ENCODE assay signal across 15 mouse cellular contexts in the genomic region with DNA sequence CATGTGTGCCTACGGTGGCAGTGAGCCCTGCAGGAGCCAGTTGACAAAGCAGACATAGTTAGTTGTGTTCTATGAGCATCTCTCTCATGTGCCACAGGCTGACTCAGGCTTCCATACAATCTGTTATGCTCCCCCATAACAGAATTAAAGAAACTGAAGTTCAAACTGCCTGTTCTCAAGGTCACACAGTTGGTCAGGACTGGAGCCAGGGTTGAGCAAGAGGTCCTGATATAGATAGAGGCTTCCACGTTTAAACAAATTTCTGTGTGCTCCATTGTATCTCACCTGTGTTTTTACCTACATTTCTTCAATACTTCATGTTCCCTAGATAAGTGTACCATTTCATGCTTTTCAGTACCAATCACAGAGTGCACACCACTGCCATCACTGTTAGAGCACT.
"Had no signal": no experiment of that assay in that cellular context is flagged by ENCODE, and none has a peak within 500 bp of the region (broad histone marks: within the 10 kb centered on the region; RNA-seq: fewer than 3 reads in every experiment).

No protein-coding gene starts in this region.

- H3K9ac ChIP-seq: neural tube, embryonic 15.5 days; stomach, embryonic 15.5 days had no signal

- H3K9me3 ChIP-seq: neural tube, embryonic 15.5 days; stomach, embryonic 15.5 days had no signal

- H3K4me2 ChIP-seq: neural tube, embryonic 15.5 days; stomach, embryonic 15.5 days had no signal

- H3K27me3 ChIP-seq: neural tube, embryonic 15.5 days; stomach, embryonic 15.5 days had no signal

- DNase-seq: retina, postnatal 1 day; right cerebral cortex, adult 18-20 months; right cerebral cortex, postnatal 14 days; right cerebral cortex, postnatal 25 days; right cerebral cortex, postnatal 4 days; spleen, adult 18-20 months; thymus, adult 18-20 months; thymus, adult 2 months; thymus, postnatal 14 days; thymus, postnatal 25 days; thymus, postnatal 36 days; thymus, postnatal 4 days had no signal

- H3K36me3 ChIP-seq: neural tube, embryonic 15.5 days; stomach, embryonic 15.5 days had no signal

- H3K27ac ChIP-seq: neural tube, embryonic 15.5 days; stomach, embryonic 15.5 days; stomach, postnatal 0 days had no signal

- H3K4me3 ChIP-seq: neural tube, embryonic 15.5 days; stomach, embryonic 15.5 days had no signal

- H3K4me1 ChIP-seq: neural tube, embryonic 15.5 days; stomach, embryonic 15.5 days had no signal
